ENCODE assay signal across 11 mouse cellular contexts in genomic region chr16:4374780-4375380, GRCm38 (mm10). TPM values are rescaled to one million over a fixed set of nuclear protein-coding genes. Genes with fewer than 3 reads are reported as not detected.
DNase-seq lines count a peak whose midpoint lies in the region; ATAC-seq lines count a peak whose summit lies in the region.
"Had no signal": no experiment of that assay in that cellular context is flagged by ENCODE, and none has a peak within 500 bp of the region (broad histone marks: within the 10 kb centered on the region; RNA-seq: fewer than 3 reads in every experiment).

No protein-coding gene starts in this region.

- no peaks in the 10 kb centered on the region for H3K36me3 ChIP-seq in liver, embryonic 11.5 days (ENCODE audit: control insufficient read depth, insufficient read depth, low read length)
- H3K36me3 ChIP-seq in liver, embryonic 12.5 days: no peaks in the 10 kb centered on the region
- H3K36me3 ChIP-seq: embryonic facial prominence, embryonic 15.5 days; liver, embryonic 15.5 days had no signal

- WGBS in liver, embryonic 11.5 days: 83% methylated on average over 7 of the region's 7 CpGs
- WGBS in liver, embryonic 12.5 days (ENCODE audit: insufficient replicate concordance): 76% methylated on average over 7 of the region's 7 CpGs

- no peak for ATAC-seq in liver, embryonic 11.5 days (replicated peaks; ENCODE audit: low FRiP score)
- ATAC-seq in liver, embryonic 12.5 days: no peak
- peak; percentile 67 for ATAC-seq in megakaryocyte progenitor cell, adult 5-6 weeks (replicated peaks; ENCODE audit: poor library complexity)

- H3K4me3 ChIP-seq in liver, embryonic 11.5 days (ENCODE audit: low read depth, low read length): no peak overlapping the region
- H3K4me3 ChIP-seq in liver, embryonic 12.5 days: no peak overlapping the region
- H3K4me3 ChIP-seq: embryonic facial prominence, embryonic 15.5 days; liver, embryonic 15.5 days had no signal

- peaks cover 4% of the 10 kb centered on the region; the same call in 1 of the 2 replicates for H3K4me1 ChIP-seq in liver, embryonic 11.5 days (replicated peaks; ENCODE audit: control insufficient read depth, insufficient read depth, low read length)
- H3K4me1 ChIP-seq in liver, embryonic 12.5 days: peaks cover 15% of the 10 kb centered on the region

- no peak overlapping the region for H3K27ac ChIP-seq in liver, embryonic 11.5 days (ENCODE audit: low read depth, low read length)
- H3K27ac ChIP-seq in liver, embryonic 12.5 days: no peak overlapping the region
- H3K27ac ChIP-seq: embryonic facial prominence, embryonic 15.5 days; liver, embryonic 15.5 days had no signal

- intact Hi-C loops in heart, postnatal 14 days (cut with DNase I): no loop called here

- no peak overlapping the region for H3K4me2 ChIP-seq in liver, embryonic 11.5 days
- H3K4me2 ChIP-seq in liver, embryonic 12.5 days: no peak overlapping the region
- H3K4me2 ChIP-seq: embryonic facial prominence, embryonic 15.5 days; liver, embryonic 15.5 days had no signal

- peak; percentile 26 for DNase-seq in liver, embryonic 11.5 days (ENCODE audit: low spot score)
- peak; percentile 73 for DNase-seq in brain, adult 2 months (ENCODE audit: low read depth, low spot score)
- peak; percentile 25 to 41 for DNase-seq in heart, postnatal 14 days
- DNase-seq in thymus, postnatal 0 days (ENCODE audit: low spot score): no peak
- no peak for DNase-seq in retina, postnatal 1 day
- no peak for DNase-seq in kidney, adult 18-20 months
- DNase-seq: kidney, adult 8-10 months had no signal

- H3K9me3 ChIP-seq in liver, embryonic 11.5 days (ENCODE audit: control insufficient read depth, low read length): no peaks in the 10 kb centered on the region
- no peaks in the 10 kb centered on the region for H3K9me3 ChIP-seq in liver, embryonic 12.5 days (replicated peaks)
- H3K9me3 ChIP-seq: embryonic facial prominence, embryonic 15.5 days; liver, embryonic 15.5 days had no signal

- no peak overlapping the region for H3K9ac ChIP-seq in liver, embryonic 11.5 days (ENCODE audit: low read depth, low read length)
- H3K9ac ChIP-seq in liver, embryonic 12.5 days: no peak overlapping the region
- H3K9ac ChIP-seq: embryonic facial prominence, embryonic 15.5 days; liver, embryonic 15.5 days had no signal

- no peaks in the 10 kb centered on the region for H3K27me3 ChIP-seq in liver, embryonic 11.5 days (replicated peaks; ENCODE audit: control insufficient read depth, insufficient read depth, low read length)
- H3K27me3 ChIP-seq in liver, embryonic 12.5 days (replicated peaks): no peaks in the 10 kb centered on the region
- H3K27me3 ChIP-seq: embryonic facial prominence, embryonic 15.5 days; liver, embryonic 15.5 days had no signal

RNA-seq across cellular contexts. Expression of gene Adcy9, which starts 45.4 kb away (rescaled TPM):
- 1.6 and 2.1 TPM in 2 replicates for polyA plus RNA-seq in liver, embryonic 11.5 days (2014; fragmentation: Nextera tagmentation; extraction: Ambion mirVana)
- polyA plus RNA-seq in liver, embryonic 12.5 days (2016; fragmentation: Nextera tagmentation; extraction: Ambion mirVana): 1.1 and 1.6 TPM in 2 replicates
- 10 to 100 TPM; 21.2 to 25.0 TPM for total RNA-seq in heart, postnatal 14 days (2021)
- total RNA-seq in megakaryocyte progenitor cell, adult 5-6 weeks (2015): 1.1 and 2.7 TPM in 2 replicates
- 3.7 and 4.7 TPM in 2 replicates for total RNA-seq in megakaryocyte progenitor cell, adult 5-6 weeks (2017)
- 0.48 and 0.61 TPM in 2 replicates for polyA plus RNA-seq in thymus, postnatal 0 days (2015; fragmentation: Nextera tagmentation; extraction: Ambion mirVana)

Comparison
In these comparisons a context has a peak if more than half of its experiments do, and no peak if none do; other contexts are left out.
1. DNase-seq: peak in liver, embryonic 11.5 days (single experiment), brain, adult 2 months (single experiment) and heart, postnatal 14 days (2 of 2); none in thymus, postnatal 0 days (single experiment), retina, postnatal 1 day (single experiment) and kidney, adult 18-20 months (single experiment).